Mouse (Mus musculus) frontal cortex, adult 2 months (tissue): Measurements from ENCODE around the gene Dusp2. TPM values are rescaled to one million over a fixed set of nuclear protein-coding genes. Genes with fewer than 3 reads are reported as not detected.

Experiments
- DNase-seq, 2 experiments: peaks; one replicate each; pipeline ENCODE4 v3.0.0; 2022; ENCODE audit warnings: low spot score in 1 of 2; ENCODE audit errors: extremely low spot score in 1 of 2
- polyA plus RNA-seq: library from polyadenylated mRNA; depleted of rRNA; stranded (reverse); fragments of >200 nt; gene quantifications from 2 replicates; pipeline ENCODE4 v1.2.3, GENCODE M21; 2012

Dusp2 gene
- polyA plus RNA-seq, 1 experiment: 1.3 TPM

- no peak for DNase-seq
Measured at GRCm38 (mm10) chr2:127363282-127363652, 27.3 kb downstream of the Dusp2 start.

GRCm38 (mm10) chr2:127363696-127364095 lies 27.7 kb downstream of the Dusp2 start:
- no peak for DNase-seq

- DNase-seq: no peak
Measured at GRCm38 (mm10) chr2:127364452-127364851, 28.5 kb downstream of the Dusp2 start.

- DNase-seq: no peak
Measured at GRCm38 (mm10) chr2:127367126-127367820, 31.3 kb downstream of the Dusp2 start.

GRCm38 (mm10) chr2:127369703-127370376 lies 33.9 kb downstream of the Dusp2 start:
- no peak for DNase-seq

- DNase-seq: peak in 1 of 2 experiments; percentile 9
Measured at GRCm38 (mm10) chr2:127370561-127371483, 34.9 kb downstream of the Dusp2 start.

- no peak for DNase-seq
Measured at GRCm38 (mm10) chr2:127371484-127371861, 35.5 kb downstream of the Dusp2 start.

GRCm38 (mm10) chr2:127372082-127372481 lies 36.1 kb downstream of the Dusp2 start:
- no peak for DNase-seq

- no peak for DNase-seq
Measured at GRCm38 (mm10) chr2:127374131-127374530, 38.2 kb downstream of the Dusp2 start.

GRCm38 (mm10) chr2:127375087-127375486 lies 39.1 kb downstream of the Dusp2 start:
- DNase-seq: no peak

GRCm38 (mm10) chr2:127375759-127376341 lies 39.9 kb downstream of the Dusp2 start:
- no peak for DNase-seq

- no peak for DNase-seq
Measured at GRCm38 (mm10) chr2:127376423-127377051, 40.6 kb downstream of the Dusp2 start.

GRCm38 (mm10) chr2:127377942-127378610 lies 42.1 kb downstream of the Dusp2 start:
- DNase-seq: no peak

GRCm38 (mm10) chr2:127378611-127378990 lies 42.6 kb downstream of the Dusp2 start:
- no peak for DNase-seq

GRCm38 (mm10) chr2:127379250-127379649 lies 43.3 kb downstream of the Dusp2 start:
- no peak for DNase-seq

- DNase-seq: no peak
Measured at GRCm38 (mm10) chr2:127383881-127384280, 47.9 kb downstream of the Dusp2 start.

GRCm38 (mm10) chr2:127387521-127387920 lies 51.6 kb downstream of the Dusp2 start:
- no peak for DNase-seq
